Mouse (Mus musculus): ENCODE data around the gene Zfp933. TPM values are rescaled to one million over a fixed set of nuclear protein-coding genes. Genes with fewer than 3 reads are reported as not detected.
"Not testable (repeated sequence)": the region's sequence is repeated elsewhere in the genome, so short reads cannot be mapped to it uniquely, and the experiment has no call there.

Gene Zfp933
- polyA plus RNA-seq, 1 experiment from 2014 or later: 6.1 TPM

- Histone ChIP-seq H3K4me2 (ENCODE audit: low read depth, low read length) (no peak overlapping the region), H3K27ac (replicated peaks; ENCODE audit: low read depth, low read length) (no peak overlapping the region), H3K27me3 (ENCODE audit: control insufficient read depth, insufficient read depth, low read length) (no peaks in the 10 kb centered on the region), H3K9ac (replicated peaks; ENCODE audit: low read length) (no peak overlapping the region), H3K4me1 (ENCODE audit: control insufficient read depth, insufficient read depth, low read length) (no peaks in the 10 kb centered on the region), H3K9me3 (replicated peaks; ENCODE audit: control insufficient read depth, low read length) (no peaks in the 10 kb centered on the region), H3K36me3 (replicated peaks; ENCODE audit: control insufficient read depth, insufficient read depth, low read depth, low read length) (peaks cover 2% of the 10 kb centered on the region), H3K4me3 (ENCODE audit: low read depth, low read length) (no peak overlapping the region)
- no peak for DNase-seq (ENCODE audit: low spot score)
- WGBS: 97% methylated on average over 3 of the region's 3 CpGs
- ATAC-seq (replicated peaks; ENCODE audit: insufficient number of reproducible peaks, low FRiP score, low TSS enrichment, low read depth): no peak
These were observed 5.3 kb downstream of the Zfp933 start for GRCm38 (mm10) chr4:147842871-147843270.

DNA sequence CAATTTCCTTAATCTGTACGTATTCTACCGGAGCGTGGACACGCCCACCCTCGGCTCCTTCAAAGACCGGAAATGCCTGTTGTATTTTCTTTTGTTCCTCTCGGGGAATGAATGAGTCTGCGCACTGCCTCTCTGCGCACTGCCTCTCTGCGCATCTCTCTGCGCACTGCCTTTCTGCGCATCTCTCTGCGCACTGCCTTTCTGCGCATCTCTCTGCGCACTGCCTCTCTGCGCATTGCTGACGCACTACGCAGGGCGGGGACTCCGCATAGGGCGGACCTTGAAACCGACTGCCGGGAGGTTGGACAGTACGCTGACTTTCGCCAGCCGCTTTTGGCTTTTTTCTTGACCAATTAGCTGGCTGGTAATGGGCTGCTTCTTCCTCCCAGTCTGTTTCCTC, 8.9 kb downstream of the Zfp933 start:
- ATAC-seq (replicated peaks; ENCODE audit: insufficient number of reproducible peaks, low FRiP score, low TSS enrichment, low read depth); H3K4me2 ChIP-seq (ENCODE audit: low read depth, low read length); H3K36me3 ChIP-seq (replicated peaks; ENCODE audit: control insufficient read depth, insufficient read depth, low read depth, low read length); H3K27me3 ChIP-seq (ENCODE audit: control insufficient read depth, insufficient read depth, low read length); H3K9ac ChIP-seq (replicated peaks; ENCODE audit: low read length); H3K9me3 ChIP-seq (replicated peaks; ENCODE audit: control insufficient read depth, low read length); H3K27ac ChIP-seq (replicated peaks; ENCODE audit: low read depth, low read length); H3K4me1 ChIP-seq (ENCODE audit: control insufficient read depth, insufficient read depth, low read length); H3K4me3 ChIP-seq (ENCODE audit: low read depth, low read length); DNase-seq (ENCODE audit: low spot score): not testable (repeated sequence)
- 100% methylated on average over 7 of the region's 26 CpGs for WGBS

- no peak overlapping the region for H3K9ac ChIP-seq (replicated peaks; ENCODE audit: low read length)
- ATAC-seq (replicated peaks; ENCODE audit: insufficient number of reproducible peaks, low FRiP score, low TSS enrichment, low read depth) (no peak), DNase-seq (ENCODE audit: low spot score) (no peak)
- H3K9me3 ChIP-seq (replicated peaks; ENCODE audit: control insufficient read depth, low read length): no peaks in the 10 kb centered on the region; the same call in 1 of the 2 replicates
- no peak overlapping the region for H3K4me3 ChIP-seq (ENCODE audit: low read depth, low read length)
- H3K36me3 ChIP-seq (replicated peaks; ENCODE audit: control insufficient read depth, insufficient read depth, low read depth, low read length): peaks cover 13% of the 10 kb centered on the region
- no peak overlapping the region for H3K27ac ChIP-seq (replicated peaks; ENCODE audit: low read depth, low read length)
- H3K4me1 ChIP-seq (ENCODE audit: control insufficient read depth, insufficient read depth, low read length): no peaks in the 10 kb centered on the region
- H3K27me3 ChIP-seq (ENCODE audit: control insufficient read depth, insufficient read depth, low read length): no peaks in the 10 kb centered on the region
- 92% methylated on average over 4 of the region's 4 CpGs for WGBS
- H3K4me2 ChIP-seq (ENCODE audit: low read depth, low read length): no peak overlapping the region
These were observed 23.8 kb downstream of the Zfp933 start for GRCm38 (mm10) chr4:147824389-147824788.

- not testable (repeated sequence) for H3K27me3 ChIP-seq (ENCODE audit: control insufficient read depth, insufficient read depth, low read length); H3K4me1 ChIP-seq (ENCODE audit: control insufficient read depth, insufficient read depth, low read length); H3K9me3 ChIP-seq (replicated peaks; ENCODE audit: control insufficient read depth, low read length); H3K4me3 ChIP-seq (ENCODE audit: low read depth, low read length); ATAC-seq (replicated peaks; ENCODE audit: insufficient number of reproducible peaks, low FRiP score, low TSS enrichment, low read depth); H3K9ac ChIP-seq (replicated peaks; ENCODE audit: low read length); H3K4me2 ChIP-seq (ENCODE audit: low read depth, low read length); DNase-seq (ENCODE audit: low spot score); H3K27ac ChIP-seq (replicated peaks; ENCODE audit: low read depth, low read length); H3K36me3 ChIP-seq (replicated peaks; ENCODE audit: control insufficient read depth, insufficient read depth, low read depth, low read length)
- WGBS: 85% methylated on average over 3 of the region's 3 CpGs
These were observed 26.8 kb downstream of the Zfp933 start for GRCm38 (mm10) chr4:147821414-147821813.

- not testable (repeated sequence) for H3K27ac ChIP-seq (replicated peaks; ENCODE audit: low read depth, low read length); H3K4me2 ChIP-seq (ENCODE audit: low read depth, low read length); H3K9ac ChIP-seq (replicated peaks; ENCODE audit: low read length); H3K9me3 ChIP-seq (replicated peaks; ENCODE audit: control insufficient read depth, low read length); H3K36me3 ChIP-seq (replicated peaks; ENCODE audit: control insufficient read depth, insufficient read depth, low read depth, low read length); H3K4me1 ChIP-seq (ENCODE audit: control insufficient read depth, insufficient read depth, low read length); H3K4me3 ChIP-seq (ENCODE audit: low read depth, low read length); DNase-seq (ENCODE audit: low spot score); H3K27me3 ChIP-seq (ENCODE audit: control insufficient read depth, insufficient read depth, low read length)
- 77% methylated on average over 7 of the region's 7 CpGs for WGBS
- 0 out of 2 replicates have a peak, but pooled peaks have one; percentile 34 for ATAC-seq (replicated peaks; ENCODE audit: insufficient number of reproducible peaks, low FRiP score, low TSS enrichment, low read depth)
These were observed 28.5 kb downstream of the Zfp933 start for GRCm38 (mm10) chr4:147819659-147820058.

DNA sequence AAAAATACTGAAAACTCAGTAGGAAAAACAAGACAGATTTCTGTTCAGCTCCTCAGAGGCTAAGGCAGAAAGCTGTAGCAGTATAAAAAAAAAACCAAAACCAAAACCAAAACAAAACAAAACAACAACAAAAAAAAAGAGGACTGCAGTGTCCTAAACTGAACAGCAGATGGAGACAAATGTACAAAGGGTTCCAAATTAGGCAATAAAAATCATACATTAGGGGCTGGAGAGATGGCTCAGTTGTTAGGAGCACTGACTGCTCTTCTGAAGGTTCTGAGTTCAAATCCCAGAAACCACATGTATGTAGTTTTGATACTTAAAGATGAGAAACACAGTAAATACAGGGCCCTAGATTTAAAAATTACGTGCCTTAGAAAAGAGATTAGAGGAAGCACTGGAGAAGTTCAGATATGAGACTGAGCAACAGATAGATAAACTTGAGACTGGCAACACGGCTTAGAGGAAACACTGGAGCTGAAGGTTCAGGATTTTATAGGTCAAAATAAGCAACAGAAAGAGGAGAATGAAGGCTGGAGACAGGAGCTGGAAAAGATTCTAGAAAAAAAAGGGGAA, 33.5 kb downstream of the Zfp933 start:
- H3K27ac ChIP-seq (replicated peaks; ENCODE audit: low read depth, low read length): no peak overlapping the region
- ATAC-seq (replicated peaks; ENCODE audit: insufficient number of reproducible peaks, low FRiP score, low TSS enrichment, low read depth) (no peak), DNase-seq (ENCODE audit: low spot score) (peak; percentile 15)
- H3K9ac ChIP-seq (replicated peaks; ENCODE audit: low read length): no peak overlapping the region
- no peak overlapping the region for H3K4me3 ChIP-seq (ENCODE audit: low read depth, low read length)
- H3K4me2 ChIP-seq (ENCODE audit: low read depth, low read length): no peak overlapping the region
- H3K9me3 ChIP-seq (replicated peaks; ENCODE audit: control insufficient read depth, low read length): no peaks in the 10 kb centered on the region
- no peaks in the 10 kb centered on the region for H3K4me1 ChIP-seq (ENCODE audit: control insufficient read depth, insufficient read depth, low read length)
- 84% methylated on average over 2 of the region's 2 CpGs for WGBS
- no peaks in the 10 kb centered on the region for H3K27me3 ChIP-seq (ENCODE audit: control insufficient read depth, insufficient read depth, low read length)
- no peaks in the 10 kb centered on the region for H3K36me3 ChIP-seq (replicated peaks; ENCODE audit: control insufficient read depth, insufficient read depth, low read depth, low read length)

DNA sequence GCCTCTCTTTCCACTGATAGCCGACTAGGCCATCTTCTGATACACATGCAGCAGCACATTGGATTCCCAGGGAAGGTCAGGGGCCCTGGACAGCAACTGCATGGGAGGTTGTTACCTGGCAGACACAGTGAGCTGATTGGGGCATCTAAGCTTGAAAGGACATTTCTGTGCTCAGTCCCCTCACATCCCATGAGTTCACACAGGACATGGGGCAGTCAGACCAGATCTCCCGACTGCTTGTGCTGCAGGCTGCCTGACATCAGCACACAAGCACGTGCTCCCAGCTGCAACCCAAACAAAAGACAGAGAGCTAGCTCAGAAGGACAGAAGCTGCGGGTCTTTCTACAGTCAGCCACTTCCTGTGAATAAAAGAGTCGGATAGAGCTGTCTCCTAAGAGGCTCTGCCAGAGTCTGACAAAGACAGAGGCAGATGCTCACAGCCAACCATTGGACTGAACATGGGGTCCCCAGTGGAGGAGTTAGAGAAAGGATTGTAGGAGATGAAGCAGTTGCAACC, 34.9 kb downstream of the Zfp933 start:
- Histone ChIP-seq H3K27me3 (ENCODE audit: control insufficient read depth, insufficient read depth, low read length) (no peaks in the 10 kb centered on the region), H3K36me3 (replicated peaks; ENCODE audit: control insufficient read depth, insufficient read depth, low read depth, low read length) (no peaks in the 10 kb centered on the region), H3K4me1 (ENCODE audit: control insufficient read depth, insufficient read depth, low read length) (no peaks in the 10 kb centered on the region), H3K4me3 (ENCODE audit: low read depth, low read length) (no peak overlapping the region), H3K9ac (replicated peaks; ENCODE audit: low read length) (no peak overlapping the region), H3K4me2 (ENCODE audit: low read depth, low read length) (no peak overlapping the region), H3K9me3 (replicated peaks; ENCODE audit: control insufficient read depth, low read length) (no peaks in the 10 kb centered on the region), H3K27ac (replicated peaks; ENCODE audit: low read depth, low read length) (no peak overlapping the region)
- DNase-seq (ENCODE audit: low spot score) (no peak), ATAC-seq (replicated peaks; ENCODE audit: insufficient number of reproducible peaks, low FRiP score, low TSS enrichment, low read depth) (0 out of 2 replicates have a peak, but pooled peaks have one; percentile 36)
- 53% methylated on average over 5 of the region's 5 CpGs for WGBS

GRCm38 (mm10) chr4:147809966-147810304, 38.2 kb downstream of the Zfp933 start:
- not testable (repeated sequence) for ATAC-seq (replicated peaks; ENCODE audit: insufficient number of reproducible peaks, low FRiP score, low TSS enrichment, low read depth); H3K9ac ChIP-seq (replicated peaks; ENCODE audit: low read length); H3K4me3 ChIP-seq (ENCODE audit: low read depth, low read length); H3K4me2 ChIP-seq (ENCODE audit: low read depth, low read length); DNase-seq (ENCODE audit: low spot score); H3K27me3 ChIP-seq (ENCODE audit: control insufficient read depth, insufficient read depth, low read length); H3K36me3 ChIP-seq (replicated peaks; ENCODE audit: control insufficient read depth, insufficient read depth, low read depth, low read length); H3K4me1 ChIP-seq (ENCODE audit: control insufficient read depth, insufficient read depth, low read length); H3K27ac ChIP-seq (replicated peaks; ENCODE audit: low read depth, low read length); H3K9me3 ChIP-seq (replicated peaks; ENCODE audit: control insufficient read depth, low read length)
- 46% methylated on average over 2 of the region's 2 CpGs for WGBS

Measured in embryonic facial prominence, embryonic 11.5 days (tissue).